Mouse (Mus musculus) gonadal fat pad, adult 2 months (tissue): ENCODE data around the gene Fam83g. TPM values are rescaled to one million over a fixed set of nuclear protein-coding genes. Genes with fewer than 3 reads are reported as not detected.

Source experiments
- DNase-seq: peaks from one replicate; pipeline ENCODE4 v3.0.0-alpha.2; 2012; ENCODE audit warnings: low read depth
- polyA plus RNA-seq: library from polyadenylated mRNA; depleted of rRNA; stranded (reverse); fragments of >200 nt; gene quantifications from 2 replicates; pipeline ENCODE4 v1.2.3, GENCODE M21; 2012; rRNA removed

Gene Fam83g
- polyA plus RNA-seq, 1 experiment: 2.6 TPM

- no peak for DNase-seq
Observed at GRCm38 (mm10) chr11:61715130-61715529, 31.2 kb downstream of the Fam83g start.

- DNase-seq: no peak
Observed at GRCm38 (mm10) chr11:61717990-61718389, 34.1 kb downstream of the Fam83g start.

GRCm38 (mm10) chr11:61719387-61719786, 35.5 kb downstream of the Fam83g start:
- no peak for DNase-seq

- DNase-seq: no peak
Observed at GRCm38 (mm10) chr11:61719826-61720225, 35.9 kb downstream of the Fam83g start.

GRCm38 (mm10) chr11:61720636-61721035, 36.7 kb downstream of the Fam83g start, which contains the start of gene Slc5a10:
Slc5a10 (minus strand) TSS chr11:61720826.
- no peak for DNase-seq

GRCm38 (mm10) chr11:61722077-61722476, 38.2 kb downstream of the Fam83g start:
- DNase-seq: no peak

GRCm38 (mm10) chr11:61728037-61728436, 44.1 kb downstream of the Fam83g start:
- DNase-seq: no peak

- no peak for DNase-seq
Observed at GRCm38 (mm10) chr11:61732672-61733071, 48.8 kb downstream of the Fam83g start.

- DNase-seq: no peak
Observed at GRCm38 (mm10) chr11:61737290-61737689, 53.4 kb downstream of the Fam83g start.

GRCm38 (mm10) chr11:61740500-61740899, 56.6 kb downstream of the Fam83g start:
- no peak for DNase-seq

GRCm38 (mm10) chr11:61743768-61744167, 59.9 kb downstream of the Fam83g start:
- no peak for DNase-seq

GRCm38 (mm10) chr11:61744460-61744859, 60.6 kb downstream of the Fam83g start:
- DNase-seq: no peak

- no peak for DNase-seq
Observed at GRCm38 (mm10) chr11:61745781-61746180, 61.9 kb downstream of the Fam83g start.

GRCm38 (mm10) chr11:61747161-61747560, 63.3 kb downstream of the Fam83g start:
- no peak for DNase-seq

GRCm38 (mm10) chr11:61751612-61752011, 67.7 kb downstream of the Fam83g start:
- DNase-seq: no peak

- DNase-seq: no peak
Observed at GRCm38 (mm10) chr11:61757151-61757550, 73.3 kb downstream of the Fam83g start.

Other genes with a start within 250 kb of the Fam83g start
- 0.26 and 0.66 TPM in 2 replicates for gene Rnf112, start 230.0 kb upstream of the Fam83g start, polyA plus RNA-seq
- 180 and 229 TPM in 2 replicates for gene Mfap4, start 198.7 kb upstream of the Fam83g start, polyA plus RNA-seq
- gene Mapk7, start 189.7 kb upstream of the Fam83g start, polyA plus RNA-seq: 19.7 and 21.7 TPM in 2 replicates
- gene B9d1, start 178.9 kb upstream of the Fam83g start, polyA plus RNA-seq: 32.2 and 37.9 TPM in 2 replicates
- 38.7 and 44.7 TPM in 2 replicates for gene Epn2, start 104.4 kb upstream of the Fam83g start, polyA plus RNA-seq
- 12.1 and 13.6 TPM in 2 replicates for gene Grap, start 30.8 kb upstream of the Fam83g start, polyA plus RNA-seq
- 0.09 and 0.14 TPM in 2 replicates for gene Slc5a10, start 36.7 kb downstream of the Fam83g start, polyA plus RNA-seq
- 23.9 and 24.1 TPM in 2 replicates for gene Prpsap2, start 78.0 kb downstream of the Fam83g start, polyA plus RNA-seq
- gene Ulk2, start 171.0 kb downstream of the Fam83g start, polyA plus RNA-seq: 55.6 and 70.1 TPM in 2 replicates
- gene Akap10, start 246.2 kb downstream of the Fam83g start, polyA plus RNA-seq: 12.7 and 13.3 TPM in 2 replicates